ENCODE assay signal across 19 mouse cellular contexts in the genomic region with DNA sequence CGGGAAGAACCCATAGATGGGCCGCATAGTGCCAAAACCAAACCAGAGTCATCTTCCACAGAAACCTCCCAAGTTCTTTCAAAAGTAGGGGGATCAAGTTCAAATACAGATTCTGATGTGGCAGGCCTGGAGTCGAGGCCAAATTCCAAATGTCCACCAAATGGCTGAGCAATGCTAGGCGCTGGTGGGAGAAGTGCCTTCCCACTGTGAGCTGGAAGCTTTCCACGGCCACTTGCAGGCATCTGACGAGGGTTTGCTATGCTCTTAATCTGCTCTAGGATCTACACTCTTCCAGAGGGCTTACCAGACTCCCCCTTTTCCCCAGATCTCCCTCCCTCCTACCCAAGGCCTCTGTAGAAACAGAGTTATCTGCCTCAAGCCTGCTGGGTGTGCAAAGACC.
DNase-seq lines count a peak whose midpoint lies in the region; TF ChIP-seq lines count a peak whose summit lies in the region.
"Had no signal": no experiment of that assay in that cellular context is flagged by ENCODE, and none has a peak within 500 bp of the region (broad histone marks: within the 10 kb centered on the region; RNA-seq: fewer than 3 reads in every experiment).

No protein-coding gene starts in this region.

- H3K4me3 ChIP-seq in layer of hippocampus, adult 2 months, result no peak overlapping the region
- H3K4me3 ChIP-seq: embryonic facial prominence, embryonic 12.5 days; forebrain, embryonic 15.5 days; heart, embryonic 10.5 days; hindbrain, embryonic 12.5 days; limb, embryonic 10.5 days; neural tube, embryonic 15.5 days had no signal

- no peak for DNase-seq in layer of hippocampus, adult 2 months (ENCODE audit: low spot score in 2 of 2)
- no peak for DNase-seq in layer of hippocampus, adult 8-10 months (ENCODE audit: low spot score in 2 of 2)
- DNase-seq in brain, adult 2 months (ENCODE audit: low read depth, low spot score), result peak; percentile 83
- DNase-seq in cerebellum, adult 18-20 months, result peak; percentile 69 to 71
- DNase-seq in cerebellum, postnatal 25 days, result peak; percentile 71 to 85
- DNase-seq in retina, postnatal 1 day, result no peak
- no peak for DNase-seq in adrenal gland, adult 18-20 months (ENCODE audit: low spot score in 2 of 2)
- DNase-seq: adrenal gland, postnatal 10 days; kidney, adult 8-10 months; kidney, postnatal 14 days; lung, adult 2 months; midbrain, embryonic 14.5 days had no signal

- no peak for TF ChIP-seq CTCF in layer of hippocampus, adult 2 months (conservative IDR thresholded peaks at IDR 0.05)

- peak overlapping the region; percentile 48 for H3K27ac ChIP-seq in layer of hippocampus, adult 2 months
- H3K27ac ChIP-seq: embryonic facial prominence, embryonic 12.5 days; forebrain, embryonic 15.5 days; heart, embryonic 10.5 days; hindbrain, embryonic 12.5 days; limb, embryonic 10.5 days; neural tube, embryonic 15.5 days; stomach, postnatal 0 days had no signal

Comparison
In these comparisons a context has a peak if more than half of its experiments do, and no peak if none do; other contexts are left out.
1. DNase-seq: peak in brain, adult 2 months (single experiment), cerebellum, adult 18-20 months (2 of 2) and cerebellum, postnatal 25 days (2 of 2); none in layer of hippocampus, adult 2 months (0 of 2), layer of hippocampus, adult 8-10 months (0 of 2), retina, postnatal 1 day (single experiment) and adrenal gland, adult 18-20 months (0 of 2).